Mouse (Mus musculus): Measurements from ENCODE around the gene B3gntl1. TPM values are rescaled to one million over a fixed set of nuclear protein-coding genes. Genes with fewer than 3 reads are reported as not detected.

B3gntl1 gene
- polyA plus RNA-seq, 1 experiment from 2014 or later, result 8.4 TPM

- 68% methylated on average over 6 of the region's 6 CpGs for WGBS
- no peaks in the 10 kb centered on the region for H3K36me3 ChIP-seq
- ATAC-seq (ENCODE audit: insufficient read depth, low FRiP score, low read depth), result no peak
- H3K27ac ChIP-seq, result no peak overlapping the region
- H3K9ac ChIP-seq, result no peak overlapping the region
- H3K4me2 ChIP-seq, result no peak overlapping the region
- H3K4me3 ChIP-seq (replicated peaks), result no peak overlapping the region
- no peaks in the 10 kb centered on the region for H3K27me3 ChIP-seq (replicated peaks)
- H3K9me3 ChIP-seq, result no peaks in the 10 kb centered on the region
- H3K4me1 ChIP-seq, result 0 out of 2 replicates have a peak, but pooled peaks cover 3% of the 10 kb centered on the region
These were observed 17.7 kb downstream of the B3gntl1 start for GRCm38 (mm10) chr11:121655166-121655806.

- WGBS, result 64% methylated on average over 9 of the region's 9 CpGs
- no peaks in the 10 kb centered on the region for H3K36me3 ChIP-seq
- H3K4me3 ChIP-seq (replicated peaks), result no peak overlapping the region
- no peak overlapping the region for H3K9ac ChIP-seq
- H3K4me1 ChIP-seq, result 0 out of 2 replicates have a peak, but pooled peaks cover 3% of the 10 kb centered on the region
- no peak overlapping the region for H3K27ac ChIP-seq
- no peaks in the 10 kb centered on the region for H3K9me3 ChIP-seq
- H3K4me2 ChIP-seq, result no peak overlapping the region
- ATAC-seq (ENCODE audit: insufficient read depth, low FRiP score, low read depth), result no peak
- H3K27me3 ChIP-seq (replicated peaks), result no peaks in the 10 kb centered on the region
These were observed 18.5 kb downstream of the B3gntl1 start for GRCm38 (mm10) chr11:121654406-121654945.

GRCm38 (mm10) chr11:121653631-121654030 lies 19.3 kb downstream of the B3gntl1 start:
- no peak overlapping the region for H3K4me3 ChIP-seq (replicated peaks)
- H3K9ac ChIP-seq, result no peak overlapping the region
- 74% methylated on average over 4 of the region's 4 CpGs for WGBS
- no peaks in the 10 kb centered on the region for H3K9me3 ChIP-seq
- no peak for ATAC-seq (ENCODE audit: insufficient read depth, low FRiP score, low read depth)
- H3K36me3 ChIP-seq, result no peaks in the 10 kb centered on the region
- 0 out of 2 replicates have a peak, but pooled peaks cover 3% of the 10 kb centered on the region for H3K4me1 ChIP-seq
- no peaks in the 10 kb centered on the region for H3K27me3 ChIP-seq (replicated peaks)
- H3K4me2 ChIP-seq, result no peak overlapping the region
- H3K27ac ChIP-seq, result no peak overlapping the region

- Histone ChIP-seq H3K27ac (no peak overlapping the region), H3K9ac (no peak overlapping the region), H3K36me3 (no peaks in the 10 kb centered on the region), H3K4me2 (no peak overlapping the region), H3K4me1 (0 out of 2 replicates have a peak, but pooled peaks cover 3% of the 10 kb centered on the region), H3K4me3 (replicated peaks) (no peak overlapping the region), H3K9me3 (no peaks in the 10 kb centered on the region), H3K27me3 (replicated peaks) (no peaks in the 10 kb centered on the region)
- WGBS, result 32% methylated on average over 10 of the region's 10 CpGs
- 0 out of 2 replicates have a peak, but pooled peaks have one; percentile 14 for ATAC-seq (ENCODE audit: insufficient read depth, low FRiP score, low read depth)
These were observed 20.2 kb downstream of the B3gntl1 start for GRCm38 (mm10) chr11:121652547-121653305.

- WGBS, result 82% methylated on average over 5 of the region's 5 CpGs
- H3K36me3 ChIP-seq, result no peaks in the 10 kb centered on the region
These were observed 21.0 kb downstream of the B3gntl1 start for GRCm38 (mm10) chr11:121651983-121652382.

GRCm38 (mm10) chr11:121651556-121651955 lies 21.4 kb downstream of the B3gntl1 start:
- Histone ChIP-seq H3K9ac (no peak overlapping the region), H3K27ac (no peak overlapping the region), H3K36me3 (no peaks in the 10 kb centered on the region), H3K4me1 (0 out of 2 replicates have a peak, but pooled peaks cover 3% of the 10 kb centered on the region), H3K4me2 (no peak overlapping the region), H3K9me3 (no peaks in the 10 kb centered on the region), H3K27me3 (replicated peaks) (no peaks in the 10 kb centered on the region), H3K4me3 (replicated peaks) (no peak overlapping the region)
- WGBS, result 94% methylated on average over 9 of the region's 9 CpGs
- ATAC-seq (ENCODE audit: insufficient read depth, low FRiP score, low read depth), result no peak

More at GRCm38 (mm10) chr11:121651983-121652382, 21.0 kb downstream of the B3gntl1 start:
- no peak overlapping the region for H3K27ac ChIP-seq
- H3K4me2 ChIP-seq, result no peak overlapping the region
- 0 out of 2 replicates have a peak, but pooled peaks cover 3% of the 10 kb centered on the region for H3K4me1 ChIP-seq
- no peaks in the 10 kb centered on the region for H3K9me3 ChIP-seq
- no peaks in the 10 kb centered on the region for H3K27me3 ChIP-seq (replicated peaks)
- H3K9ac ChIP-seq, result no peak overlapping the region
- no peak for ATAC-seq (ENCODE audit: insufficient read depth, low FRiP score, low read depth)
- H3K4me3 ChIP-seq (replicated peaks), result no peak overlapping the region

GRCm38 (mm10) chr11:121650668-121651067 lies 22.3 kb downstream of the B3gntl1 start:
- Histone ChIP-seq H3K9ac (no peak overlapping the region), H3K4me2 (no peak overlapping the region), H3K27me3 (replicated peaks) (no peaks in the 10 kb centered on the region), H3K36me3 (no peaks in the 10 kb centered on the region), H3K4me1 (0 out of 2 replicates have a peak, but pooled peaks cover 3% of the 10 kb centered on the region), H3K4me3 (replicated peaks) (no peak overlapping the region), H3K27ac (no peak overlapping the region), H3K9me3 (no peaks in the 10 kb centered on the region)
- WGBS, result 84% methylated on average over 11 of the region's 11 CpGs
- no peak for ATAC-seq (ENCODE audit: insufficient read depth, low FRiP score, low read depth)

GRCm38 (mm10) chr11:121649900-121650299 lies 23.1 kb downstream of the B3gntl1 start:
- WGBS, result 30% methylated on average over 10 of the region's 10 CpGs
- H3K4me1 ChIP-seq, result 0 out of 2 replicates have a peak, but pooled peaks cover 3% of the 10 kb centered on the region
- ATAC-seq (ENCODE audit: insufficient read depth, low FRiP score, low read depth), result peak; percentile 73; the same call in 1 of the 2 replicates
- no peak overlapping the region for H3K27ac ChIP-seq
- no peak overlapping the region for H3K4me3 ChIP-seq (replicated peaks)
- no peaks in the 10 kb centered on the region for H3K36me3 ChIP-seq
- H3K27me3 ChIP-seq (replicated peaks), result no peaks in the 10 kb centered on the region
- no peak overlapping the region for H3K4me2 ChIP-seq
- H3K9ac ChIP-seq, result no peak overlapping the region
- no peaks in the 10 kb centered on the region for H3K9me3 ChIP-seq

- Histone ChIP-seq H3K4me1 (0 out of 2 replicates have a peak, but pooled peaks cover 3% of the 10 kb centered on the region), H3K27ac (no peak overlapping the region), H3K4me3 (replicated peaks) (no peak overlapping the region), H3K9ac (no peak overlapping the region), H3K27me3 (replicated peaks) (no peaks in the 10 kb centered on the region), H3K4me2 (no peak overlapping the region), H3K36me3 (no peaks in the 10 kb centered on the region), H3K9me3 (no peaks in the 10 kb centered on the region)
- ATAC-seq (ENCODE audit: insufficient read depth, low FRiP score, low read depth), result no peak
- 87% methylated on average over 5 of the region's 5 CpGs for WGBS
These were observed 24.8 kb downstream of the B3gntl1 start for GRCm38 (mm10) chr11:121648166-121648565.

- H3K9me3 ChIP-seq, result no peaks in the 10 kb centered on the region
- no peaks in the 10 kb centered on the region for H3K4me1 ChIP-seq
- H3K4me2 ChIP-seq, result no peak overlapping the region
- no peak overlapping the region for H3K4me3 ChIP-seq (replicated peaks)
- 62% methylated on average over 9 of the region's 9 CpGs for WGBS
- H3K27ac ChIP-seq, result no peak overlapping the region
- ATAC-seq (ENCODE audit: insufficient read depth, low FRiP score, low read depth), result no peak
- H3K36me3 ChIP-seq, result no peaks in the 10 kb centered on the region
- H3K27me3 ChIP-seq (replicated peaks), result no peaks in the 10 kb centered on the region
- H3K9ac ChIP-seq, result no peak overlapping the region
These were observed 25.6 kb downstream of the B3gntl1 start for GRCm38 (mm10) chr11:121647321-121647720.

- H3K27me3 ChIP-seq (replicated peaks), result no peaks in the 10 kb centered on the region
- H3K4me3 ChIP-seq (replicated peaks), result no peak overlapping the region
- no peak overlapping the region for H3K4me2 ChIP-seq
- 85% methylated on average over 6 of the region's 6 CpGs for WGBS
- no peak overlapping the region for H3K9ac ChIP-seq
- H3K27ac ChIP-seq, result no peak overlapping the region
- no peak for ATAC-seq (ENCODE audit: insufficient read depth, low FRiP score, low read depth)
- no peaks in the 10 kb centered on the region for H3K9me3 ChIP-seq
- H3K36me3 ChIP-seq, result 0 out of 2 replicates have a peak, but pooled peaks cover under 1% of the 10 kb centered on the region
- H3K4me1 ChIP-seq, result no peaks in the 10 kb centered on the region
These were observed 27.6 kb downstream of the B3gntl1 start for GRCm38 (mm10) chr11:121645394-121645793.

Measured in stomach, embryonic 15.5 days (tissue).